Mouse (Mus musculus) hindbrain, embryonic 10.5 days (tissue): ENCODE data around the gene Gstm2. TPM values are rescaled to one million over a fixed set of nuclear protein-coding genes. Genes with fewer than 3 reads are reported as not detected.
A peak's percentile ranks its signal among the peaks of the same experiment; 100 is the strongest.
"Not testable (repeated sequence)": the region's sequence is repeated elsewhere in the genome, so short reads cannot be mapped to it uniquely, and the experiment has no call there.

Source experiments
- DNase-seq: peaks from one replicate; pipeline ENCODE4 v3.0.0-alpha.2; 2017; ENCODE audit warnings: low spot score
- H3K27ac ChIP-seq: fragments of 300-500 bp; sonication (generic); 2 replicates; pipeline ENCODE4 v1.5.1; 2016; ENCODE audit warnings: mild to moderate bottlenecking, moderate library complexity
- H3K27me3 ChIP-seq: fragments of 300-500 bp; sonication (generic); 2 replicates; pipeline ENCODE4 v1.6.1; 2016; ENCODE audit warnings: mild to moderate bottlenecking; ENCODE audit not compliant: poor library complexity, insufficient read depth, severe bottlenecking
- H3K36me3 ChIP-seq: fragments of 300-500 bp; sonication (generic); 2 replicates; pipeline ENCODE4 v1.6.1; 2016; ENCODE audit warnings: mild to moderate bottlenecking, moderate library complexity
- H3K4me1 ChIP-seq: fragments of 300-500 bp; sonication (generic); replicated peaks from 2 replicates; pipeline ENCODE4 v1.6.1; 2016; ENCODE audit warnings: mild to moderate bottlenecking
- H3K4me3 ChIP-seq: fragments of 300-500 bp; sonication (generic); 2 replicates; pipeline ENCODE4 v1.5.1; 2016; ENCODE audit warnings: mild to moderate bottlenecking, moderate library complexity
- H3K9me3 ChIP-seq: fragments of 300-500 bp; sonication (generic); 2 replicates; pipeline ENCODE4 v1.6.1; 2016; ENCODE audit warnings: mild to moderate bottlenecking, moderate library complexity
- WGBS: fragments of 180-500 bp; shearing (Covaris S2); methylation state at CpG from one replicate; pipeline ENCODE4 v1.1.7; 2016; 5-methylcytosine and 5-hydroxymethylcytosine counted together
- polyA plus RNA-seq: library from polyadenylated mRNA; unstranded; fragments of >200 nt; fragmentation: Nextera tagmentation; extraction: Ambion mirVana; gene quantifications from 2 replicates; pipeline ENCODE4 v1.2.1, GENCODE M21; 2016

Gstm2 gene
- polyA plus RNA-seq, result 20.7 and 25.7 TPM in 2 replicates

DNA sequence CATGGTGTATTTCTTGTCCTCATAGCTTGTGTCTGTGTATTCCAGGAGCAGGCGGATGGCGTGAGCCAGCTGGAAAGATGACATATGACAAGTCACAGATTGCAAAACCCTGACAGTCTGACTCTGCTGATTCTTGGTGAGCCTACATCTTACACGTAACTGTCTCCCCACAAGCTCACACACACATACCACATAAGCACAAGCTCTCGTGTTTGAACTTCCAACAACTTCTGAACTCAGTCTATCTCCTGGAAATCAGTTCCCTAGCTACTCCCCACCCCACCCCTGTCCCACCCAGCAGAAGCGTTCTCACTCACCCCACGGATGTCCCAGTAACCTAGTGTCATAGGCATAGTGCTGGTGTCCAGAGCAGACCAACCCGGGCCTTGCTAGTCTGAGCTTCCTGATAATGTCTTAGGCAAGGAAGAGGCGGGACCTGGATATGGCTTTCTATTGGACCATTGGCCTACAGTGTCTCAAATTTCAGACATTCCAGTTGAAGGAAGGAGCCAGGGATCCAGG lies at the start of gene Gstm2:
Gene Gstm2 (minus strand): TSS at position 413 of the 522 bp plus-strand sequence.
- peak; percentile 25 for DNase-seq
- no peaks in the 10 kb centered on the region for H3K36me3 ChIP-seq
- WGBS, result 67% methylated on average over 8 of the region's 8 CpGs
- H3K9me3 ChIP-seq, result no peaks in the 10 kb centered on the region
- no peak within 1 kb of the TSS for H3K27ac ChIP-seq
- H3K27me3 ChIP-seq, result no peaks in the 10 kb centered on the region
- H3K4me1 ChIP-seq, result peaks cover 7% of the 10 kb centered on the region; the same call in 1 of the 2 replicates
- 0 out of 2 replicates have a peak within 1 kb of the TSS, but pooled peaks have one; percentile 11 for H3K4me3 ChIP-seq

GRCm38 (mm10) chr3:108033156-108033555 lies 46.9 kb upstream of the Gstm2 start:
- H3K9me3 ChIP-seq, result no peaks in the 10 kb centered on the region
- no peak overlapping the region for H3K4me3 ChIP-seq
- 65% methylated on average over 5 of the region's 5 CpGs for WGBS
- H3K36me3 ChIP-seq, result no peaks in the 10 kb centered on the region
- no peak for DNase-seq
- peaks cover 11% of the 10 kb centered on the region for H3K4me1 ChIP-seq
- no peaks in the 10 kb centered on the region for H3K27me3 ChIP-seq
- no peak overlapping the region for H3K27ac ChIP-seq

- Histone ChIP-seq H3K9me3 (no peaks in the 10 kb centered on the region), H3K4me1 (peaks cover 11% of the 10 kb centered on the region), H3K4me3 (no peak overlapping the region), H3K27me3 (no peaks in the 10 kb centered on the region), H3K27ac (no peak overlapping the region), H3K36me3 (no peaks in the 10 kb centered on the region)
- no peak for DNase-seq
Measured at GRCm38 (mm10) chr3:108032113-108032512, 45.9 kb upstream of the Gstm2 start.

GRCm38 (mm10) chr3:108028641-108029365 lies 42.5 kb upstream of the Gstm2 start:
- no peak for DNase-seq
- 72% methylated on average over 4 of the region's 4 CpGs for WGBS
- Histone ChIP-seq H3K9me3 (no peaks in the 10 kb centered on the region), H3K27me3 (no peaks in the 10 kb centered on the region), H3K27ac (peak overlapping the region; percentile 56), H3K36me3 (no peaks in the 10 kb centered on the region), H3K4me1 (peaks cover 11% of the 10 kb centered on the region), H3K4me3 (no peak overlapping the region)

- 78% methylated on average over 1 of the region's 1 CpGs for WGBS
Measured at GRCm38 (mm10) chr3:108026597-108026996, 40.3 kb upstream of the Gstm2 start.

GRCm38 (mm10) chr3:108026049-108026448 lies 39.8 kb upstream of the Gstm2 start:
- no peak for DNase-seq
- H3K27ac ChIP-seq, result no peak overlapping the region
- H3K27me3 ChIP-seq, result no peaks in the 10 kb centered on the region; the same call in 1 of the 2 replicates
- peaks cover 18% of the 10 kb centered on the region for H3K4me1 ChIP-seq
- WGBS, result 78% methylated on average over 5 of the region's 5 CpGs
- no peaks in the 10 kb centered on the region for H3K9me3 ChIP-seq
- no peaks in the 10 kb centered on the region for H3K36me3 ChIP-seq
- no peak overlapping the region for H3K4me3 ChIP-seq

More at GRCm38 (mm10) chr3:108026597-108026996, 40.3 kb upstream of the Gstm2 start:
- Histone ChIP-seq H3K9me3 (no peaks in the 10 kb centered on the region), H3K27ac (no peak overlapping the region), H3K4me3 (no peak overlapping the region), H3K36me3 (no peaks in the 10 kb centered on the region), H3K4me1 (peaks cover 18% of the 10 kb centered on the region), H3K27me3 (no peaks in the 10 kb centered on the region; the same call in 1 of the 2 replicates)
- no peak for DNase-seq

DNA sequence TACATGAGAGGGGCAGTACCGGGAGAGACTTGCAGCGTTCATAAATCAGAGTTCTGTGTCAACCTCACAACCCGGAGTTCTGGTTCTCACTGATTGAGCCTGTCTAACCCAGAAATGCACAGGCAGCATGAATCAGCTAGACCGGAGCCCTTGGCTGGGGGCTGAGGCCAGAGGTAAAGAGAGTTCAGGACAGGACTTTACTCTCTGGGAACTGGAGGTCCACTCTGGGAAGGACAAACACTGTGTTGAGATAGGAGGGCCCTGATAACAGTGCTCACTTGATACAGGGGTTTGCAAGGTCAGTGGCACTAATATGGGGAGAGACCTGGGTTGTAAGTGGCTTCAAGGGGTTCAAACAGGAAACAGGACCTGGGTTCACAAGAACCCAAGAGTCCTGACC lies 39.1 kb upstream of the Gstm2 start:
- Histone ChIP-seq H3K4me1 (peaks cover 18% of the 10 kb centered on the region), H3K9me3 (no peaks in the 10 kb centered on the region), H3K36me3 (no peaks in the 10 kb centered on the region), H3K4me3 (no peak overlapping the region), H3K27ac (no peak overlapping the region), H3K27me3 (no peaks in the 10 kb centered on the region; the same call in 1 of the 2 replicates)
- DNase-seq, result no peak
- 89% methylated on average over 4 of the region's 4 CpGs for WGBS

DNA sequence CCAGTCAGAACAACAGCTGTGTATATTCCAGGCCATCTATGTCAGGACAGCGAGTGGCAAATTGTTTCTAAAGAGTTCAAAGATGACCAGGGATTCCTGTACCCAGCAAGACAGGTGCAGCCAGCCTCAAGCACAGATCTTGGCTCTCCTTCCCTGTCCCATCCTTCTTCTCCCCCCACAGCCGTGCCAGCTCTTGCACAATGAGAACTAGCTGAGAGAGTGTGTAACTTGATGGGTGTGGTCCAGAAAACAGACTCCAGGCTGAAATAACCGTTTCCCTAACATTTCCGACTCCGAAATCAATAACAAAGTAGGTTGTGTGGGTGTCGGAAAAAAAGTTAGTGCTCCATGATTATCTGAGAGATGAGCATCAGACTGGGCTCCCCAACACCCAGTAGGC lies 36.4 kb upstream of the Gstm2 start:
- Histone ChIP-seq H3K27me3 (no peaks in the 10 kb centered on the region; the same call in 1 of the 2 replicates), H3K27ac (no peak overlapping the region), H3K4me3 (no peak overlapping the region), H3K36me3 (no peaks in the 10 kb centered on the region), H3K9me3 (no peaks in the 10 kb centered on the region), H3K4me1 (peaks cover 16% of the 10 kb centered on the region; the same call in 1 of the 2 replicates)
- WGBS, result 77% methylated on average over 6 of the region's 6 CpGs
- DNase-seq, result no peak

DNA sequence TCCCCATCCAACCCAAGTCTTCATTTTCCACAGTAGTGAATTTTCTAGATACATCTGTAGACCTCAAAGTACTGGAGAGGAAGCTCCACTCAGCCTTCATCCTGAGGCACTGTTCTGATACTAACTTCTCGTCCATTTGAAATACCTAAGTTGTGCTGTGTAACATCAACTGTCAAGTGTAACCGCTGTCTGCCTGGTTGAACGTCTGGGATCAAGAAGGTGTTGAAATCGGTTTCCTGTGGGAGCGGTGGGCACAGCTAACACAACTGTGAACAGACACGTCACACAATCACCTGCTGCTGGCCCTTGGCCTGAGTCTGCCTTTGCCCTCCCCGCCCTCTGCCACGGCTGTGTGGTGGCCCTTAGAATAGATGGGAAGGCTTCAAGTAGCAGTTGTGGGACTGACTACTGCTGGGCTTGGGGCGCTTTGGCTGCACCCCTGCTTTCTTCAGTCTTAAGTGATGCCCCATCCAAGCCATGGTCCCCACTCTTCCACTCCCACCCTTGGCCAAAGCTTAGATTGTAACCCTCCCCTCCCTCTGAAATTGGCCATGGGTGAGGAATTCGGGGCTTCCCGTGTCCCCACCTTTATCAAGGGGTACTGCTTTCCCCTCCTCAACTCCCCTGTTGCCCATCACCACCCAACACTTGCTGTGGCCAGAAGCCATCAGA lies 34.2 kb upstream of the Gstm2 start:
- 87% methylated on average over 11 of the region's 11 CpGs for WGBS
- H3K4me1 ChIP-seq, result peaks cover 30% of the 10 kb centered on the region
- not testable (repeated sequence) for H3K27ac ChIP-seq, H3K36me3 ChIP-seq, DNase-seq, H3K27me3 ChIP-seq, H3K4me3 ChIP-seq, H3K9me3 ChIP-seq

- not testable (repeated sequence) for H3K4me3 ChIP-seq, DNase-seq, H3K27ac ChIP-seq, H3K36me3 ChIP-seq, H3K27me3 ChIP-seq, H3K9me3 ChIP-seq
- peaks cover 30% of the 10 kb centered on the region for H3K4me1 ChIP-seq
- 64% methylated on average over 3 of the region's 3 CpGs for WGBS
Measured at GRCm38 (mm10) chr3:108019226-108019625, 33.0 kb upstream of the Gstm2 start.

DNA sequence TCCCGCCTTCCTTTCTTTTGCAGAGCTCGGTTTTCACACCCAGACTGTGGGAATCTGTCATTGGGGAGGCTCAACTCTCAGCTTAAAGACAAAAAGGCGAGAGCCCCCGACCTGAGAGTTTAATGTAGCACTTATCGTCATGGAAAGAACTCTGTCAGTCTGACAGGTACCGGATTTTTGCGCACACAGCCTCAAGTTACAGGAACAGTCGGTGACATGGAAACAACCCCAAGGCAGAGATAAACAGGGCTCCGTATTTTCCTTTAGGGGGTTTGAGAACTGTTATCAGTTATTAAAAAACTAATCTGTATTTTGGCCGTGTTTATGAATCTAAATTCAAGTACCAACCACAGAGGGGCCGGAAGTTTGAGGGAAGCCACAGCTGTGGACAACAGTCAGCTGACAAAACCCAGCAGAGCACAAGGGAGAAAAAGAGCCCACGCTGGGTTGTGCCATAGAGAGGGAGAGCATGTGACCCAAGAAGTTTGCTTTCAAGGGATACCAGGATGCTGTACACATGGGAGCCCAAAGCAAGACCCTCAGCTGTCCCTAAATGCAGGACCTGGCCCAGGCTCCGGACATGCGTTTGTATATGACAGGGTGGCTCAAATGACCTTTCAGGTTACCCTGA lies 32.1 kb upstream of the Gstm2 start:
- no peak for DNase-seq
- H3K36me3 ChIP-seq, result no peaks in the 10 kb centered on the region
- no peaks in the 10 kb centered on the region for H3K9me3 ChIP-seq
- H3K4me3 ChIP-seq, result peak overlapping the region; percentile 55
- whole genome bisulfite sequencing, result 35% methylated on average over 14 of the region's 14 CpGs
- peaks cover 30% of the 10 kb centered on the region for H3K4me1 ChIP-seq
- no peaks in the 10 kb centered on the region; the same call in 1 of the 2 replicates for H3K27me3 ChIP-seq
- H3K27ac ChIP-seq, result peak overlapping the region; percentile 72

DNA sequence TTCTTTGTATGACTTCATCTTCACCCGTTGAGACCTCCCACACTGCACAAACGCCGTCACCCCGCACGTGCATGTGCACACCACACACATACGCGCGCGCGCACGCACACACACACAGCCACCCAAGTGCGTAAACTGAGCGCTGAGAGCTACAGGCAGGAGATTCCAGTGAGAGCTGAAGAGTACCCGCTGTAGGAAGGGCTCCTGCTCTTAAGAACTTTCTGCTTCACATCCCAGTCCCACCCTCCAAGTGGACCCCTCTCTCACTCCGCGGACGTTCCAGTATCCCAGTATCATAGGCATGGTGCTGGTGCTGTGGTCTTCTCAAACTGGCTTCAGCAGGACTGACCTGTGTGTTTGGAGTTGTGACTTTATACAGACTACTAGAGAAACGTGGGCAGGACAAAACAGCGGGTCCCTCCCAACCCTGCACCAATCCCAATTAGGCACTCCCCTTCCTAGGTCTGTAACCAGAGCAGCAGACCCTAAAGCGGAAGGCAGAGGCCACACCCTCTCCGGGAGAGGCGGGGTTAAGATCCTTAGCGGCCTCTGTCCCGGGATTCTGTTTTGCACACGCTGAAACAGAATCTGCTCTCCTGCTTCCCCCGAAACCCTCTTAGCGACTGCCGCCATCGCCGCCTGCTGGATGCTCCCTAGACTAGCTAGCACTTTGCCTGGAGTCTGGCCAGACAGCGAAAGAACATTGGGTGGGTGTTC lies 31.4 kb upstream of the Gstm2 start, which contains the start of gene Gstm1:
Gene Gstm1 (minus strand): TSS at position 501 of the 717 bp plus-strand sequence.
- under 1% methylated on average over 31 of the region's 31 CpGs for WGBS
- peak; percentile 95 for DNase-seq
- no peaks in the 10 kb centered on the region for H3K36me3 ChIP-seq
- H3K4me1 ChIP-seq, result peaks cover 29% of the 10 kb centered on the region
- H3K27ac ChIP-seq, result peak within 1 kb of the TSS; percentile 72
- no peaks in the 10 kb centered on the region; the same call in 1 of the 2 replicates for H3K27me3 ChIP-seq
- H3K9me3 ChIP-seq, result no peaks in the 10 kb centered on the region
- H3K4me3 ChIP-seq, result peak within 1 kb of the TSS; percentile 55
